Mouse (Mus musculus) limb, embryonic 14.5 days (tissue): ENCODE data around the gene Coq10a. TPM values are rescaled to one million over a fixed set of nuclear protein-coding genes. Genes with fewer than 3 reads are reported as not detected.
"Not testable (repeated sequence)": the region's sequence is repeated elsewhere in the genome, so short reads cannot be mapped to it uniquely, and the experiment has no call there.

Source experiments
- ATAC-seq: fragments of 200-750 bp; cut with Nextera tagmentation; 2 replicates; pipeline ENCODE4 v1.8.0; 2017; ENCODE audit warnings: low read depth, moderate number of reproducible peaks, moderate TSS enrichment; ENCODE audit not compliant: low FRiP score
- DNase-seq: peaks from one replicate; pipeline ENCODE4 v3.0.0-alpha.2; 2015; ENCODE audit warnings: low spot score
- H3K27ac ChIP-seq: fragments of 300-500 bp; sonication (generic); replicated peaks from 2 replicates; pipeline ENCODE4 v1.5.1; 2014; ENCODE audit warnings: low read depth, mild to moderate bottlenecking, low read length, moderate library complexity, mixed read lengths
- H3K27me3 ChIP-seq: fragments of 300-500 bp; sonication (generic); 2 replicates; pipeline ENCODE4 v1.6.1; 2014; ENCODE audit warnings: low read length, mixed read lengths; ENCODE audit not compliant: control insufficient read depth, insufficient read depth
- H3K36me3 ChIP-seq: fragments of 300-500 bp; sonication (generic); 2 replicates; pipeline ENCODE4 v1.6.1; 2014; ENCODE audit warnings: mild to moderate bottlenecking, low read length, moderate library complexity, mixed read lengths; ENCODE audit not compliant: control insufficient read depth, insufficient read depth
- H3K4me1 ChIP-seq: fragments of 300-500 bp; sonication (generic); 2 replicates; pipeline ENCODE4 v1.6.1; 2014; ENCODE audit warnings: antibody characterized with exemption, low read length, mixed read lengths; ENCODE audit not compliant: control insufficient read depth, insufficient read depth
- H3K4me2 ChIP-seq: fragments of 300-500 bp; sonication (generic); replicated peaks from 2 replicates; pipeline ENCODE4 v1.6.1; 2014; ENCODE audit warnings: low read depth, mild to moderate bottlenecking, low read length, moderate library complexity; ENCODE audit not compliant: severe bottlenecking
- H3K4me3 ChIP-seq: fragments of 300-500 bp; sonication (generic); replicated peaks from 2 replicates; pipeline ENCODE4 v1.5.1; 2014; ENCODE audit warnings: low read length
- H3K9ac ChIP-seq: fragments of 300-500 bp; sonication (generic); 2 replicates; pipeline ENCODE4 v1.6.1; 2014; ENCODE audit warnings: mild to moderate bottlenecking, low read depth, low read length, moderate library complexity; ENCODE audit not compliant: severe bottlenecking
- H3K9me3 ChIP-seq: fragments of 300-500 bp; sonication (generic); 2 replicates; pipeline ENCODE4 v1.6.1; 2016; ENCODE audit warnings: low read length; ENCODE audit not compliant: control insufficient read depth
- POLR2A ChIP-seq: fragments of 200-500 bp; IDR thresholded peaks from 2 replicates; pipeline ENCODE4 v1.8.0; 2012; ENCODE audit warnings: inconsistent platforms, mild to moderate bottlenecking, moderate library complexity, borderline replicate concordance; ENCODE audit not compliant: insufficient read depth, insufficient read length; ENCODE audit errors: extremely low read depth
- WGBS: fragments of 180-500 bp; shearing (Covaris S2); extraction: QIAGEN DNeasy Blood & Tissue Kit; methylation state at CpG from one replicate; pipeline ENCODE4 v1.1.7; 2014; 5-methylcytosine and 5-hydroxymethylcytosine counted together
- polyA plus RNA-seq, 2 experiments: library from polyadenylated mRNA; depleted of rRNA in 1 of 2; stranded (reverse) in 1 of 2; unstranded in 1 of 2; fragments of >200 nt; fragmentation: Nextera tagmentation in 1 of 2; extraction: Ambion mirVana in 1 of 2; gene quantifications; 2 replicates each; pipeline versions ENCODE4 v1.2.1 to v1.2.3; 2012 to 2014

The Coq10a gene
- polyA plus RNA-seq, 2 experiments = 19.4 to 38.9 TPM

- H3K4me3 ChIP-seq = peak overlapping the region; percentile 93
- DNase-seq = no peak
- WGBS = 16% methylated on average over 5 of the region's 5 CpGs
- no peaks in the 10 kb centered on the region for H3K9me3 ChIP-seq
- peak overlapping the region; percentile 71 for H3K4me2 ChIP-seq
- peaks cover 2% of the 10 kb centered on the region for H3K36me3 ChIP-seq
- TF ChIP-seq POLR2A = no peak
- H3K4me1 ChIP-seq = peaks cover 7% of the 10 kb centered on the region; the same call in 1 of the 2 replicates
- ATAC-seq = no peak
- H3K9ac ChIP-seq = peak overlapping the region; percentile 85
- peak overlapping the region; percentile 91 for H3K27ac ChIP-seq
- H3K27me3 ChIP-seq = no peaks in the 10 kb centered on the region
These were observed 30.4 kb downstream of the Coq10a start for GRCm38 (mm10) chr10:128338415-128338814.

GRCm38 (mm10) chr10:128337306-128338181 lies 31.3 kb downstream of the Coq10a start, which contains the start of gene Cs:
Gene Cs (plus strand): TSS chr10:128337734.
- peak; percentile 99 for ATAC-seq
- Histone ChIP-seq H3K4me1 (peaks cover 7% of the 10 kb centered on the region; the same call in 1 of the 2 replicates), H3K36me3 (peaks cover 2% of the 10 kb centered on the region), H3K9ac (peak within 1 kb of the TSS; percentile 85), H3K4me2 (peak within 1 kb of the TSS; percentile 71), H3K27ac (peak within 1 kb of the TSS; percentile 91), H3K9me3 (no peaks in the 10 kb centered on the region), H3K27me3 (no peaks in the 10 kb centered on the region), H3K4me3 (peak within 1 kb of the TSS; percentile 93)
- TF ChIP-seq POLR2A = peak; percentile 70; the same call in 1 of the 2 replicates
- WGBS = under 1% methylated on average over 57 of the region's 61 CpGs
- peak; percentile 98 for DNase-seq

GRCm38 (mm10) chr10:128336597-128336996 lies 32.2 kb downstream of the Coq10a start:
- 88% methylated on average over 3 of the region's 3 CpGs for WGBS
- H3K9ac ChIP-seq = no peak overlapping the region; the same call in 1 of the 2 replicates
- ATAC-seq (no peak), DNase-seq (no peak)
- peaks cover 7% of the 10 kb centered on the region; the same call in 1 of the 2 replicates for H3K4me1 ChIP-seq
- no peak overlapping the region for H3K27ac ChIP-seq
- no peaks in the 10 kb centered on the region for H3K27me3 ChIP-seq
- no peak for TF ChIP-seq POLR2A
- peaks cover 2% of the 10 kb centered on the region; the same call in 1 of the 2 replicates for H3K36me3 ChIP-seq
- no peaks in the 10 kb centered on the region for H3K9me3 ChIP-seq
- H3K4me3 ChIP-seq = peak overlapping the region; percentile 93; the same call in 1 of the 2 replicates
- peak overlapping the region; percentile 65 for H3K4me2 ChIP-seq

GRCm38 (mm10) chr10:128336195-128336594 lies 32.6 kb downstream of the Coq10a start:
- Histone ChIP-seq H3K27ac (no peak overlapping the region), H3K9me3 (no peaks in the 10 kb centered on the region), H3K36me3 (peaks cover 2% of the 10 kb centered on the region; the same call in 1 of the 2 replicates), H3K4me1 (peaks cover 7% of the 10 kb centered on the region; the same call in 1 of the 2 replicates), H3K27me3 (no peaks in the 10 kb centered on the region), H3K4me2 (no peak overlapping the region), H3K4me3 (no peak overlapping the region), H3K9ac (no peak overlapping the region)
- no peak for DNase-seq
- WGBS = 87% methylated on average over 3 of the region's 3 CpGs
- no peak for ATAC-seq
- TF ChIP-seq POLR2A = no peak

- WGBS = 3% methylated on average over 4 of the region's 4 CpGs
- DNase-seq = peak; percentile 71
- TF ChIP-seq POLR2A = no peak
- no peak for ATAC-seq
- Histone ChIP-seq H3K9me3 (no peaks in the 10 kb centered on the region), H3K36me3 (peaks cover 2% of the 10 kb centered on the region; the same call in 1 of the 2 replicates), H3K27ac (no peak overlapping the region), H3K27me3 (no peaks in the 10 kb centered on the region), H3K9ac (no peak overlapping the region), H3K4me3 (no peak overlapping the region), H3K4me2 (no peak overlapping the region), H3K4me1 (peaks cover 7% of the 10 kb centered on the region; the same call in 1 of the 2 replicates)
These were observed 33.2 kb downstream of the Coq10a start for GRCm38 (mm10) chr10:128335582-128335981.

- not testable (repeated sequence) for H3K9me3 ChIP-seq, H3K27ac ChIP-seq, ATAC-seq, DNase-seq, H3K4me1 ChIP-seq, H3K4me3 ChIP-seq, H3K4me2 ChIP-seq, H3K27me3 ChIP-seq, H3K9ac ChIP-seq
- WGBS = 73% methylated on average over 6 of the region's 6 CpGs
- peaks cover 14% of the 10 kb centered on the region for H3K36me3 ChIP-seq
These were observed 36.2 kb downstream of the Coq10a start for GRCm38 (mm10) chr10:128332358-128333249.
